Mouse (Mus musculus): ENCODE measurements around the gene Afap1l2.

- TF ChIP-seq CTCF (IDR thresholded peaks at IDR 0.05; ENCODE audit: control insufficient read depth, insufficient read depth, low read length) (no peak), POLR2A (IDR thresholded peaks at IDR 0.05; ENCODE audit: borderline replicate concordance, control insufficient read depth, low read depth, low read length) (no peak)
Observed at GRCm38 (mm10) chr19:56950818-56951217, 57.2 kb downstream of the Afap1l2 start.

Data from bone marrow, adult 2 months (tissue).